Mouse (Mus musculus): ENCODE results near the gene Snx21. TPM values are rescaled to one million over a fixed set of nuclear protein-coding genes. Genes with fewer than 3 reads are reported as not detected.

The Snx21 gene
- polyA plus RNA-seq, 1 experiment, result not detected

- no peak overlapping the region for H3K4me3 ChIP-seq (ENCODE audit: insufficient read depth, low read depth, low read length)
- 72% methylated on average over 3 of the region's 3 CpGs for WGBS
- no peak overlapping the region for H3K27ac ChIP-seq (ENCODE audit: insufficient read depth, low read depth, low read length)
- peaks cover 3% of the 10 kb centered on the region; the same call in 1 of the 2 replicates for H3K4me1 ChIP-seq (ENCODE audit: control insufficient read depth, insufficient read depth, low read length)
- no peak for TF ChIP-seq POLR2A (IDR thresholded peaks at IDR 0.05; ENCODE audit: insufficient read depth, low read depth, low read length)
- no peak for TF ChIP-seq CTCF (IDR thresholded peaks at IDR 0.05; ENCODE audit: insufficient read depth, low read depth, low read length)
Observed at GRCm38 (mm10) chr2:164765841-164766240, 19.8 kb upstream of the Snx21 start.

- WGBS, result 91% methylated on average over 15 of the region's 15 CpGs
- Histone ChIP-seq H3K4me1 (ENCODE audit: control insufficient read depth, insufficient read depth, low read length) (peaks cover 3% of the 10 kb centered on the region; the same call in 1 of the 2 replicates), H3K4me3 (ENCODE audit: insufficient read depth, low read depth, low read length) (no peak overlapping the region), H3K27ac (ENCODE audit: insufficient read depth, low read depth, low read length) (no peak overlapping the region)
- TF ChIP-seq CTCF (IDR thresholded peaks at IDR 0.05; ENCODE audit: insufficient read depth, low read depth, low read length), result no peak
- no peak for TF ChIP-seq POLR2A (IDR thresholded peaks at IDR 0.05; ENCODE audit: insufficient read depth, low read depth, low read length)
Observed at GRCm38 (mm10) chr2:164767812-164768540, 17.6 kb upstream of the Snx21 start.

GRCm38 (mm10) chr2:164769258-164770037, 16.2 kb upstream of the Snx21 start, which contains the start of gene Ube2c:
Ube2c (plus strand) TSS chr2:164769898.
- Histone ChIP-seq H3K27ac (ENCODE audit: insufficient read depth, low read depth, low read length) (no peak within 1 kb of the TSS), H3K4me1 (ENCODE audit: control insufficient read depth, insufficient read depth, low read length) (peaks cover 3% of the 10 kb centered on the region; the same call in 1 of the 2 replicates), H3K4me3 (ENCODE audit: insufficient read depth, low read depth, low read length) (peak within 1 kb of the TSS; percentile 60)
- TF ChIP-seq POLR2A (IDR thresholded peaks at IDR 0.05; ENCODE audit: insufficient read depth, low read depth, low read length) (no peak), CTCF (IDR thresholded peaks at IDR 0.05; ENCODE audit: insufficient read depth, low read depth, low read length) (peak; percentile 39; the same call in 1 of the 2 replicates)
- 3% methylated on average over 53 of the region's 53 CpGs for WGBS

- Histone ChIP-seq H3K27ac (ENCODE audit: insufficient read depth, low read depth, low read length) (no peak overlapping the region), H3K4me1 (ENCODE audit: control insufficient read depth, insufficient read depth, low read length) (peaks cover 3% of the 10 kb centered on the region; the same call in 1 of the 2 replicates), H3K4me3 (ENCODE audit: insufficient read depth, low read depth, low read length) (peak overlapping the region; percentile 52; the same call in 1 of the 2 replicates)
- WGBS, result 2% methylated on average over 15 of the region's 15 CpGs
- TF ChIP-seq POLR2A (IDR thresholded peaks at IDR 0.05; ENCODE audit: insufficient read depth, low read depth, low read length) (no peak), CTCF (IDR thresholded peaks at IDR 0.05; ENCODE audit: insufficient read depth, low read depth, low read length) (no peak)
Observed at GRCm38 (mm10) chr2:164770279-164770678, 15.3 kb upstream of the Snx21 start.

- no peak for TF ChIP-seq POLR2A (IDR thresholded peaks at IDR 0.05; ENCODE audit: insufficient read depth, low read depth, low read length)
- no peak for TF ChIP-seq CTCF (IDR thresholded peaks at IDR 0.05; ENCODE audit: insufficient read depth, low read depth, low read length)
- peaks cover 3% of the 10 kb centered on the region; the same call in 1 of the 2 replicates for H3K4me1 ChIP-seq (ENCODE audit: control insufficient read depth, insufficient read depth, low read length)
- no peak overlapping the region for H3K27ac ChIP-seq (ENCODE audit: insufficient read depth, low read depth, low read length)
- H3K4me3 ChIP-seq (ENCODE audit: insufficient read depth, low read depth, low read length), result no peak overlapping the region
- 66% methylated on average over 8 of the region's 8 CpGs for WGBS
Observed at GRCm38 (mm10) chr2:164771123-164771522, 14.5 kb upstream of the Snx21 start.

- 83% methylated on average over 14 of the region's 14 CpGs for whole genome bisulfite sequencing
- peaks cover 3% of the 10 kb centered on the region; the same call in 1 of the 2 replicates for H3K4me1 ChIP-seq (ENCODE audit: control insufficient read depth, insufficient read depth, low read length)
- H3K27ac ChIP-seq (ENCODE audit: insufficient read depth, low read depth, low read length), result no peak overlapping the region
- no peak overlapping the region for H3K4me3 ChIP-seq (ENCODE audit: insufficient read depth, low read depth, low read length)
- TF ChIP-seq POLR2A (IDR thresholded peaks at IDR 0.05; ENCODE audit: insufficient read depth, low read depth, low read length) (no peak), CTCF (IDR thresholded peaks at IDR 0.05; ENCODE audit: insufficient read depth, low read depth, low read length) (no peak)
Observed at GRCm38 (mm10) chr2:164773229-164773988, 12.2 kb upstream of the Snx21 start.

- H3K4me3 ChIP-seq (ENCODE audit: insufficient read depth, low read depth, low read length), result no peak overlapping the region
- H3K27ac ChIP-seq (ENCODE audit: insufficient read depth, low read depth, low read length), result no peak overlapping the region
- TF ChIP-seq POLR2A (IDR thresholded peaks at IDR 0.05; ENCODE audit: insufficient read depth, low read depth, low read length), result no peak
- no peak for TF ChIP-seq CTCF (IDR thresholded peaks at IDR 0.05; ENCODE audit: insufficient read depth, low read depth, low read length)
- peaks cover 6% of the 10 kb centered on the region; the same call in 1 of the 2 replicates for H3K4me1 ChIP-seq (ENCODE audit: control insufficient read depth, insufficient read depth, low read length)
- 86% methylated on average over 5 of the region's 5 CpGs for WGBS
Observed at GRCm38 (mm10) chr2:164773989-164774364, 11.6 kb upstream of the Snx21 start.

GRCm38 (mm10) chr2:164776130-164776529, 9.5 kb upstream of the Snx21 start:
- 94% methylated on average over 6 of the region's 6 CpGs for WGBS
- H3K4me1 ChIP-seq (ENCODE audit: control insufficient read depth, insufficient read depth, low read length), result 0 out of 2 replicates have a peak, but pooled peaks cover 5% of the 10 kb centered on the region
- no peak for TF ChIP-seq POLR2A (IDR thresholded peaks at IDR 0.05; ENCODE audit: insufficient read depth, low read depth, low read length)
- no peak for TF ChIP-seq CTCF (IDR thresholded peaks at IDR 0.05; ENCODE audit: insufficient read depth, low read depth, low read length)
- no peak overlapping the region for H3K4me3 ChIP-seq (ENCODE audit: insufficient read depth, low read depth, low read length)
- H3K27ac ChIP-seq (ENCODE audit: insufficient read depth, low read depth, low read length), result no peak overlapping the region
